Mouse (Mus musculus) small intestine, adult 2 months (tissue): Measurements from ENCODE around the gene Mrpl38. TPM values are rescaled to one million over a fixed set of nuclear protein-coding genes. Genes with fewer than 3 reads are reported as not detected.

Experiments used
- H3K27ac ChIP-seq: fragments of 200-500 bp; 2 replicates; pipeline ENCODE4 v1.5.1; 2012; ENCODE audit warnings: low read depth, low read length, control low read depth, inconsistent platforms; ENCODE audit not compliant: insufficient read depth
- H3K27me3 ChIP-seq: fragments of 200-500 bp; 2 replicates; pipeline ENCODE4 v1.6.1; 2012; ENCODE audit warnings: mild to moderate bottlenecking, moderate library complexity, low read length, inconsistent platforms; ENCODE audit not compliant: control insufficient read depth, insufficient read depth
- H3K36me3 ChIP-seq: fragments of 200-500 bp; 2 replicates; pipeline ENCODE4 v1.6.1; 2012; ENCODE audit warnings: mild to moderate bottlenecking, low read length, control low read depth, inconsistent platforms; ENCODE audit not compliant: control insufficient read depth, insufficient read depth
- H3K4me1 ChIP-seq: fragments of 200-500 bp; 2 replicates; pipeline ENCODE4 v1.6.1; 2012; ENCODE audit warnings: low read length, inconsistent platforms, mixed read lengths; ENCODE audit not compliant: control insufficient read depth, insufficient read depth, insufficient read length
- H3K4me3 ChIP-seq: fragments of 200-500 bp; 2 replicates; pipeline ENCODE4 v1.5.1; 2012; ENCODE audit warnings: low read depth, mild to moderate bottlenecking, control low read depth, inconsistent platforms, low read length, moderate library complexity
- CTCF ChIP-seq: fragments of 200-500 bp; IDR thresholded peaks from 2 replicates; pipeline ENCODE4 v1.5.1; 2012; ENCODE audit warnings: low read depth, mild to moderate bottlenecking, control low read depth, inconsistent platforms, low read length, moderate library complexity, mixed read lengths; ENCODE audit not compliant: insufficient replicate concordance, insufficient read length; ENCODE audit errors: extremely low read depth
- POLR2A ChIP-seq: fragments of 200-500 bp; IDR thresholded peaks from 2 replicates; pipeline ENCODE4 v1.6.1; 2012; ENCODE audit warnings: low read depth, mild to moderate bottlenecking, control low read depth, inconsistent platforms, low read length, moderate library complexity
- WGBS: fragments of 180-500 bp; shearing (Covaris S2); methylation state at CpG from one replicate; pipeline ENCODE4 v1.1.7; 2018; 5-methylcytosine and 5-hydroxymethylcytosine counted together
- polyA plus RNA-seq: library from polyadenylated mRNA; depleted of rRNA; stranded (reverse); fragments of >200 nt; gene quantifications from 2 replicates; pipeline ENCODE4 v1.2.3, GENCODE M21; 2012; rRNA removed

Mrpl38 gene
- polyA plus RNA-seq, 1 experiment: 40.1 TPM

GRCm38 (mm10) chr11:116083096-116083672 lies 55.5 kb downstream of the Mrpl38 start:
- no peak overlapping the region for H3K27ac ChIP-seq
- TF ChIP-seq POLR2A: no peak
- no peak for TF ChIP-seq CTCF
- H3K4me3 ChIP-seq: no peak overlapping the region
- WGBS: 90% methylated on average over 14 of the region's 14 CpGs
- peaks cover 52% of the 10 kb centered on the region for H3K36me3 ChIP-seq
- H3K27me3 ChIP-seq: no peaks in the 10 kb centered on the region
- peaks cover 14% of the 10 kb centered on the region for H3K4me1 ChIP-seq

Other genes with a start within 250 kb of the Mrpl38 start
- gene Smim5, start 238.9 kb downstream of the Mrpl38 start, polyA plus RNA-seq: 0.72 and 2.2 TPM in 2 replicates
- 8.8 and 9.7 TPM in 2 replicates for gene Smim6, start 226.9 kb downstream of the Mrpl38 start, polyA plus RNA-seq
- gene Sap30bp, start 205.6 kb downstream of the Mrpl38 start, polyA plus RNA-seq: 15.2 and 27.1 TPM in 2 replicates
- gene Recql5, start 205.4 kb downstream of the Mrpl38 start, polyA plus RNA-seq: 5.8 and 9.2 TPM in 2 replicates
- 53.2 and 133 TPM in 2 replicates for gene Itgb4, start 164.2 kb downstream of the Mrpl38 start, polyA plus RNA-seq
- 39.5 and 53.3 TPM in 2 replicates for gene Galk1, start 126.1 kb downstream of the Mrpl38 start, polyA plus RNA-seq
- gene H3f3b, start 110.9 kb downstream of the Mrpl38 start, polyA plus RNA-seq: 48.6 and 118 TPM in 2 replicates
- gene Unk, start 108.5 kb downstream of the Mrpl38 start, polyA plus RNA-seq: 10.4 and 21.5 TPM in 2 replicates
- 5.8 and 7.1 TPM in 2 replicates for gene Unc13d, start 60.9 kb downstream of the Mrpl38 start, polyA plus RNA-seq
- 139 and 334 TPM in 2 replicates for gene Wbp2, start 51.9 kb downstream of the Mrpl38 start, polyA plus RNA-seq
- gene Trim47, start 11.7 kb downstream of the Mrpl38 start, polyA plus RNA-seq: 28.3 and 28.5 TPM in 2 replicates
- gene Trim65, start 7.7 kb downstream of the Mrpl38 start, polyA plus RNA-seq: 11.9 and 13.3 TPM in 2 replicates
- 5.0 and 6.5 TPM in 2 replicates for gene Fbf1, start 29.3 kb upstream of the Mrpl38 start, polyA plus RNA-seq
- gene Ten1, start 60.0 kb upstream of the Mrpl38 start, polyA plus RNA-seq: 15.8 and 27.7 TPM in 2 replicates
- 71.1 and 112 TPM in 2 replicates for gene Acox1, start 60.2 kb upstream of the Mrpl38 start, polyA plus RNA-seq
- gene Evpl, start 99.2 kb upstream of the Mrpl38 start, polyA plus RNA-seq: 6.3 and 12.1 TPM in 2 replicates
- 21.2 and 39.0 TPM in 2 replicates for gene Srp68, start 135.3 kb upstream of the Mrpl38 start, polyA plus RNA-seq
- 3.1 and 9.5 TPM in 2 replicates for gene Galr2, start 142.1 kb upstream of the Mrpl38 start, polyA plus RNA-seq
- 12.2 and 24.1 TPM in 2 replicates for gene Exoc7, start 168.4 kb upstream of the Mrpl38 start, polyA plus RNA-seq
- 0.17 and 0.19 TPM in 2 replicates for gene Foxj1, start 196.5 kb upstream of the Mrpl38 start, polyA plus RNA-seq